Mouse (Mus musculus) E14TG2a.4 (cell line): ENCODE measurements around the gene Ubn1.

Experiments
- CTCF ChIP-seq: conservative IDR thresholded peaks from 2 replicates; pipeline ENCODE4 v1.5.1; 2014; ENCODE audit warnings: low read length
- POU5F1 ChIP-seq: IDR thresholded peaks from 2 replicates; pipeline ENCODE4 v1.6.1; 2014; ENCODE audit warnings: low read length, borderline replicate concordance

- TF ChIP-seq CTCF (no peak), POU5F1 (no peak)
Measured at GRCm38 (mm10) chr16:5007492-5007891, 42.4 kb upstream of the Ubn1 start.
